ENCODE assay signal across 8 mouse cellular contexts in the genomic region with DNA sequence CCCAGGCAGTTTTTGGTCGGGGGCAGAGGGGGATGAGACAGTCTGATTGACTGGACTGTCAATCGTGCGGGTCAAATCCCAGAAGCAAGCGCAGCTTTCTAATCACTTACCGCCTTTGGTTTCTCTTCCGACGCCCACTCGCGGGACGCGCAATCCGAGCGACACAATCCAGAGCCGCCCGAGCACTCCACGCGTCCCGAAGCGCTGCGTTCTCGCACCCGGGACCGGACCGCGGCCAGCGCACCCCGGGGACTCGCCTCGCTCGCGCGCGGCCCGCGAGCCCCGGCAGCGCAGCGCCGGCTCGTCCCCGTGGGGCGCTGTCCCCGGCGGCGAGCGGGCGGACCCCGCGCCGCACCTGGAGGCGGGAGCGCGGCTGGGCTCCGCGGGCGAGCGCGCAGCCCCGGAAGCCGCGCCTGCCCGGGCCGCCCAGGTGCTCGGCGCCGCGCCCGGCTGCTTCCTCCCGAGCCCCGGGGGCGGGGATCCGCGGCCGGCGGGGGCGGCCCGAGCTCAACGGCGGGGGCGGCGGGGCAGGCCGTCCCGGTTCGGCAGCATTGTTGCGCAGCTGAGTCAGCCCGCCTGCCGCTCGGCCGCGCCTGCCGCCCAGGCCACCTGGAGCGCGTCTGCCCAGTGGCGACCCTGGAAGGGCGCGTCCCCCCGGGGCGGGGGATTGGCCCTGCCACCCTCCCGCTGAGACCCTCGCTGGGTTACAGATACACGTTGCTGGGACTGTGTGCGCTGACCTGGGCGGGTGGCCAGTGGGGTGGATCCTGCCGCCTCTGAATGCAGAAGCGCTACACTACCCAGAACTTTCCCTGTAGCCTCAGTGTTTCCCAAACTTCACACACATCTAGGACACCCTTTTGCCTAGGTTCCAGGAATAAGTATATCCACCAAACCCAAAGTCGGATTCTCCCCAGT. TPM values are rescaled to one million over a fixed set of nuclear protein-coding genes. Genes with fewer than 3 reads are reported as not detected.
DNase-seq lines count a peak whose midpoint lies in the region; ATAC-seq lines count a peak whose summit lies in the region.

Gene Arap2 (minus strand): TSS at position 376 of the 918 bp plus-strand sequence.

- no peak within 1 kb of the TSS for H3K27ac ChIP-seq in forebrain, embryonic 11.5 days (ENCODE audit: low read depth, low read length)
- peak within 1 kb of the TSS; percentile 47 for H3K27ac ChIP-seq in heart, embryonic 15.5 days
- no peak within 1 kb of the TSS for H3K27ac ChIP-seq in liver, embryonic 15.5 days (replicated peaks)
- peak within 1 kb of the TSS; percentile 83 for H3K27ac ChIP-seq in stomach, embryonic 15.5 days

- H3K4me3 ChIP-seq in erythroblast, embryonic 14.5 days (replicated peaks) = peak within 1 kb of the TSS; percentile 53
- H3K4me3 ChIP-seq in forebrain, embryonic 11.5 days (ENCODE audit: low read depth, low read length) = peak within 1 kb of the TSS; percentile 66
- peak within 1 kb of the TSS; percentile 62 for H3K4me3 ChIP-seq in heart, embryonic 15.5 days
- H3K4me3 ChIP-seq in liver, embryonic 15.5 days (replicated peaks) = peak within 1 kb of the TSS; percentile 55
- peak within 1 kb of the TSS; percentile 60 for H3K4me3 ChIP-seq in stomach, embryonic 15.5 days (replicated peaks)

- DNase-seq in forebrain, embryonic 11.5 days (ENCODE audit: low spot score) = peak; percentile 66
- peak; percentile 81 for DNase-seq in kidney, postnatal 10 days
- peak; percentile 47 for DNase-seq in neural tube, embryonic 10.5 days (ENCODE audit: extremely low spot score, low spot score)

- H3K27me3 ChIP-seq in erythroblast, embryonic 14.5 days (ENCODE audit: control insufficient read depth) = peaks cover 18% of the 10 kb centered on the region
- H3K27me3 ChIP-seq in forebrain, embryonic 11.5 days (ENCODE audit: control insufficient read depth, insufficient read depth, low read length) = peaks cover 3% of the 10 kb centered on the region; the same call in 1 of the 2 replicates
- no peaks in the 10 kb centered on the region for H3K27me3 ChIP-seq in heart, embryonic 15.5 days
- H3K27me3 ChIP-seq in liver, embryonic 15.5 days = peaks cover 18% of the 10 kb centered on the region
- no peaks in the 10 kb centered on the region for H3K27me3 ChIP-seq in stomach, embryonic 15.5 days (replicated peaks)

- no peak for ATAC-seq in erythroblast, adult 5-6 weeks (replicated peaks; ENCODE audit: low FRiP score, poor library complexity, severe bottlenecking)
- ATAC-seq in forebrain, embryonic 11.5 days (replicated peaks; ENCODE audit: low FRiP score) = peak; percentile 89
- peak; percentile 82 for ATAC-seq in heart, embryonic 15.5 days (replicated peaks; ENCODE audit: insufficient number of reproducible peaks, insufficient read depth, low FRiP score, low read depth)
- peak; percentile 78 for ATAC-seq in liver, embryonic 15.5 days (ENCODE audit: insufficient read depth)
- peak; percentile 89 for ATAC-seq in stomach, embryonic 15.5 days (ENCODE audit: insufficient read depth, low FRiP score, low read depth)

- H3K9ac ChIP-seq in forebrain, embryonic 11.5 days (ENCODE audit: low read length) = peak within 1 kb of the TSS; percentile 59
- H3K9ac ChIP-seq in heart, embryonic 15.5 days = peak within 1 kb of the TSS; percentile 69
- peak within 1 kb of the TSS; percentile 27; the same call in 1 of the 2 replicates for H3K9ac ChIP-seq in liver, embryonic 15.5 days
- peak within 1 kb of the TSS; percentile 29 for H3K9ac ChIP-seq in stomach, embryonic 15.5 days

- no peaks in the 10 kb centered on the region for H3K4me1 ChIP-seq in erythroblast, embryonic 14.5 days (ENCODE audit: control insufficient read depth)
- H3K4me1 ChIP-seq in forebrain, embryonic 11.5 days (replicated peaks; ENCODE audit: control insufficient read depth, insufficient read depth, low read length) = 0 out of 2 replicates have a peak, but pooled peaks cover 2% of the 10 kb centered on the region
- peaks cover 18% of the 10 kb centered on the region for H3K4me1 ChIP-seq in heart, embryonic 15.5 days (replicated peaks)
- H3K4me1 ChIP-seq in liver, embryonic 15.5 days (replicated peaks) = peaks cover 5% of the 10 kb centered on the region
- H3K4me1 ChIP-seq in stomach, embryonic 15.5 days = no peaks in the 10 kb centered on the region

- peak within 1 kb of the TSS; percentile 85 for H3K4me2 ChIP-seq in forebrain, embryonic 11.5 days (ENCODE audit: low read depth, low read length, severe bottlenecking)
- H3K4me2 ChIP-seq in heart, embryonic 15.5 days = peak within 1 kb of the TSS; percentile 85
- peak within 1 kb of the TSS; percentile 64 for H3K4me2 ChIP-seq in liver, embryonic 15.5 days
- H3K4me2 ChIP-seq in stomach, embryonic 15.5 days = peak within 1 kb of the TSS; percentile 85

- H3K9me3 ChIP-seq in erythroblast, embryonic 14.5 days (ENCODE audit: control insufficient read depth, low read length) = no peaks in the 10 kb centered on the region
- no peaks in the 10 kb centered on the region for H3K9me3 ChIP-seq in forebrain, embryonic 11.5 days (ENCODE audit: control insufficient read depth, low read length)
- no peaks in the 10 kb centered on the region for H3K9me3 ChIP-seq in heart, embryonic 15.5 days (replicated peaks)
- H3K9me3 ChIP-seq in liver, embryonic 15.5 days (replicated peaks) = no peaks in the 10 kb centered on the region
- H3K9me3 ChIP-seq in stomach, embryonic 15.5 days = no peaks in the 10 kb centered on the region

- under 1% methylated on average over 72 of the region's 106 CpGs for WGBS in forebrain, embryonic 11.5 days
- WGBS in heart, embryonic 15.5 days = 2% methylated on average over 101 of the region's 106 CpGs
- under 1% methylated on average over 82 of the region's 106 CpGs for WGBS in liver, embryonic 15.5 days (ENCODE audit: insufficient replicate concordance)
- under 1% methylated on average over 74 of the region's 106 CpGs for WGBS in stomach, embryonic 15.5 days

- no peaks in the 10 kb centered on the region for H3K36me3 ChIP-seq in erythroblast, embryonic 14.5 days (ENCODE audit: control insufficient read depth)
- H3K36me3 ChIP-seq in forebrain, embryonic 11.5 days (ENCODE audit: control insufficient read depth, insufficient read depth, low read length) = no peaks in the 10 kb centered on the region
- no peaks in the 10 kb centered on the region for H3K36me3 ChIP-seq in heart, embryonic 15.5 days
- no peaks in the 10 kb centered on the region for H3K36me3 ChIP-seq in liver, embryonic 15.5 days (replicated peaks)
- H3K36me3 ChIP-seq in stomach, embryonic 15.5 days = no peaks in the 10 kb centered on the region

RNA-seq across cellular contexts. Expression of gene Arap2, which starts in this region (rescaled TPM):
- 0.01 TPM in 1 of 2 replicates, not detected in the other for polyA plus RNA-seq in erythroblast, embryonic 14.5 days (2012)
- total RNA-seq in erythroblast, adult 5-6 weeks (2015; ENCODE audit: low replicate concordance) = 4.8 and 7.5 TPM in 2 replicates
- total RNA-seq in erythroblast, adult 5-6 weeks (2017; ENCODE audit: low replicate concordance) = 2.1 and 5.6 TPM in 2 replicates
- polyA plus RNA-seq in forebrain, embryonic 11.5 days (2014; fragmentation: Nextera tagmentation; extraction: Ambion mirVana) = 1.0 and 1.6 TPM in 2 replicates
- 4.7 and 5.4 TPM in 2 replicates for polyA plus RNA-seq in heart, embryonic 15.5 days (2015; fragmentation: Nextera tagmentation; extraction: Ambion mirVana)
- 1.8 and 2.1 TPM in 2 replicates for polyA plus RNA-seq in liver, embryonic 15.5 days (2015; fragmentation: Nextera tagmentation; extraction: Ambion mirVana)
- polyA plus RNA-seq in stomach, embryonic 15.5 days (2015; fragmentation: Nextera tagmentation; extraction: Ambion mirVana) = 9.0 and 12.5 TPM in 2 replicates

Comparison
In these comparisons a context has a peak if more than half of its experiments do, and no peak if none do; other contexts are left out.
1. H3K27ac ChIP-seq: peak in heart, embryonic 15.5 days (single experiment) and stomach, embryonic 15.5 days (single experiment); none in forebrain, embryonic 11.5 days (single experiment) and liver, embryonic 15.5 days (single experiment).
2. Peak in every context shown above with its lines, with median percentiles within 50 percentile points of each other: H3K4me3 ChIP-seq, DNase-seq, H3K4me2 ChIP-seq and H3K9ac ChIP-seq.